Mouse (Mus musculus): ENCODE results near the gene Khsrp. TPM values are rescaled to one million over a fixed set of nuclear protein-coding genes. Genes with fewer than 3 reads are reported as not detected.

Gene Khsrp
- polyA plus RNA-seq, 1 experiment from 2014 or later: 46.0 TPM

GRCm38 (mm10) chr17:57020960-57021359 lies 10.4 kb downstream of the Khsrp start:
- 89% methylated on average over 5 of the region's 5 CpGs for WGBS
- Histone ChIP-seq H3K4me3 (no peak overlapping the region), H3K36me3 (peaks cover 68% of the 10 kb centered on the region), H3K27ac (no peak overlapping the region), H3K27me3 (no peaks in the 10 kb centered on the region), H3K9ac (no peak overlapping the region), H3K9me3 (no peaks in the 10 kb centered on the region; the same call in 1 of the 2 replicates), H3K4me1 (no peaks in the 10 kb centered on the region), H3K4me2 (replicated peaks) (no peak overlapping the region)
- ATAC-seq (ENCODE audit: low FRiP score, low read depth): no peak

DNA sequence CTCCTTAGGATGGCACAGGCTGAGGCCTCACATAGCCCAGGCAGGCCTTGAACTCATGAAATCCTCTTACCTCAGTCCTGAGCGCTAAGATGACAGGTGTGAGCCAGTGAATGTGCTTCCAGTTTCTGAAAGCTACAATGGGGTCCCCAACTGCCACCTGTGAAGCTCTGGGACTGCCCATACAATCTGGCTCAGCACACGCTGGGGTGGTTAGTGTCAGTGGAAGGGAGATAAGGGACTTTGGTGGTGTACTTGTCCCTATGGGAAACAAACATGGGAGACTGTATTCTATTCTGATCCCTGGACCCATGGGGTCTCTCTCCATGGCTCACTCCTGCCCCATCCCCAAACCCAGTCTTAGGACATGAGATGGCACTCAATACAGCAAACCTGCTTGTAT lies 11.6 kb downstream of the Khsrp start:
- ATAC-seq (ENCODE audit: low FRiP score, low read depth): no peak
- Histone ChIP-seq H3K9me3 (no peaks in the 10 kb centered on the region; the same call in 1 of the 2 replicates), H3K27me3 (no peaks in the 10 kb centered on the region), H3K4me2 (replicated peaks) (no peak overlapping the region), H3K4me3 (no peak overlapping the region), H3K9ac (no peak overlapping the region), H3K4me1 (no peaks in the 10 kb centered on the region), H3K36me3 (peaks cover 55% of the 10 kb centered on the region), H3K27ac (no peak overlapping the region)
- 90% methylated on average over 2 of the region's 2 CpGs for WGBS

DNA sequence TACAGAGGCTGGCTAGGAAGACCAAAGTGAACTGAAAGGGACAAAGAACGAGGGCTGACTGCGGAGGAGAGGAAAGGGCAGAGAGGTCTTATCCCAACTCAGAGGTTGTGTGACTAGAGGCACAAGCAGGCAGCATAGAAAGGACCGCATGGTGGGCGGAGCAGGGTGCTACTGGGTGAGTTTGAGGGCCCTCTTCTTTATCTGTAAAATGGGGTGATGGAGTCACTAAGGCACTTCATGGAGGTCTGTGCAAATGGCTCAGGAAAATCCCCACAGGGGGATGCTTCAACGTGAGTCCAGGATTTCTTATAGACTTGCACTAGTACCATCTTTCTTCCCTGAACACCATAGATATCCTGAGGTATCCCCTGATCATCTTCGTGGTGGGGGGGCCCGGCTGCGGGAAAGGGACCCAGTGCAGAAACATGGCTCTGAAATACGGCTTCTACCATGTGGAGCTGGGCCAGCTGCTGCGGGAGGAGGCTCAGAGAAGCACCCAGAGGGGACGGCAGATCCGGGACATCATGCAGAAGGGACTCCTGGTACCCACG lies 19.0 kb downstream of the Khsrp start:
- ATAC-seq (ENCODE audit: low FRiP score, low read depth): no peak
- Histone ChIP-seq H3K4me1 (peaks cover 19% of the 10 kb centered on the region), H3K4me2 (replicated peaks) (peak overlapping the region; percentile 93), H3K27ac (peak overlapping the region; percentile 94), H3K36me3 (peaks cover 20% of the 10 kb centered on the region), H3K4me3 (peak overlapping the region; percentile 78), H3K9me3 (no peaks in the 10 kb centered on the region), H3K9ac (peak overlapping the region; percentile 81; the same call in 1 of the 2 replicates), H3K27me3 (no peaks in the 10 kb centered on the region)
- WGBS: 71% methylated on average over 13 of the region's 13 CpGs

GRCm38 (mm10) chr17:57011236-57012141 lies 19.8 kb downstream of the Khsrp start, which contains the start of the genes Gtf2f1 and Gm17949:
Gene Gtf2f1, minus strand, starts transcription at chr17:57011288.
Gene Gm17949, plus strand, starts transcription at chr17:57011469.
- Histone ChIP-seq H3K4me1 (peaks cover 19% of the 10 kb centered on the region), H3K36me3 (peaks cover 28% of the 10 kb centered on the region), H3K9ac (peak within 1 kb of the TSS; percentile 81), H3K4me2 (replicated peaks) (peak within 1 kb of the TSS; percentile 93), H3K9me3 (no peaks in the 10 kb centered on the region), H3K4me3 (peak within 1 kb of the TSS; percentile 78), H3K27me3 (no peaks in the 10 kb centered on the region), H3K27ac (peak within 1 kb of the TSS; percentile 94)
- peak; percentile 96 for ATAC-seq (ENCODE audit: low FRiP score, low read depth)
- under 1% methylated on average over 51 of the region's 51 CpGs for WGBS

DNA sequence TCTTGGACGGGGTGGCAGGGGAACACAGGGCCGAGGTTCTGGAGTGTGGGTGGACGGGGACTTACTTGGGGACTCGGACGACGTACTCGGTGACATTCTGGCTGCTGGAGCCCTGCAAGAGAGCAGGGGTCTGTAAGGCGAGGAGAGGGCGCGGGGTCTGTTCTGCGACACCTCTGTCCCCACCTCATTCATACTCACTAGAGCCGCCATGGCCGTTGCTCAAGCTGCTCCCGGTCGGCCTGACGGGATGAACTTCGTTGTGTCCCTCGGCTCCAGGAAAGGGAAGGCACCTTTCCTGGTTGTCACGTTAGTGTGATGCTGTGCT lies 20.4 kb downstream of the Khsrp start:
- H3K4me1 ChIP-seq: peaks cover 19% of the 10 kb centered on the region
- peak; percentile 41 for ATAC-seq (ENCODE audit: low FRiP score, low read depth)
- under 1% methylated on average over 19 of the region's 19 CpGs for WGBS

GRCm38 (mm10) chr17:57007137-57007905 lies 24.0 kb downstream of the Khsrp start:
- H3K27ac ChIP-seq: no peak overlapping the region
- peaks cover 16% of the 10 kb centered on the region for H3K4me1 ChIP-seq
- no peak overlapping the region for H3K9ac ChIP-seq
- no peak overlapping the region for H3K4me3 ChIP-seq
- H3K4me2 ChIP-seq (replicated peaks): no peak overlapping the region
- WGBS: 87% methylated on average over 13 of the region's 13 CpGs
- H3K27me3 ChIP-seq: no peaks in the 10 kb centered on the region
- no peak for ATAC-seq (ENCODE audit: low FRiP score, low read depth)
- H3K9me3 ChIP-seq: no peaks in the 10 kb centered on the region
- peaks cover 70% of the 10 kb centered on the region for H3K36me3 ChIP-seq

More for the DNA sequence above, 20.4 kb downstream of the Khsrp start:
- H3K27me3 ChIP-seq: no peaks in the 10 kb centered on the region
- peak overlapping the region; percentile 79 for H3K9ac ChIP-seq
- peak overlapping the region; percentile 78 for H3K4me3 ChIP-seq
- peaks cover 34% of the 10 kb centered on the region for H3K36me3 ChIP-seq
- H3K27ac ChIP-seq: peak overlapping the region; percentile 52; the same call in 1 of the 2 replicates
- peak overlapping the region; percentile 93 for H3K4me2 ChIP-seq (replicated peaks)
- H3K9me3 ChIP-seq: no peaks in the 10 kb centered on the region

GRCm38 (mm10) chr17:57003994-57004393 lies 27.3 kb downstream of the Khsrp start:
- 92% methylated on average over 7 of the region's 7 CpGs for WGBS
- H3K9ac ChIP-seq: no peak overlapping the region

GRCm38 (mm10) chr17:57001228-57001627 lies 30.1 kb downstream of the Khsrp start:
- Histone ChIP-seq H3K9me3 (no peaks in the 10 kb centered on the region), H3K36me3 (peaks cover 65% of the 10 kb centered on the region)
- no peak for ATAC-seq (ENCODE audit: low FRiP score, low read depth)

More at GRCm38 (mm10) chr17:57003994-57004393, 27.3 kb downstream of the Khsrp start:
- Histone ChIP-seq H3K27ac (no peak overlapping the region), H3K36me3 (peaks cover 81% of the 10 kb centered on the region), H3K4me2 (replicated peaks) (no peak overlapping the region), H3K4me1 (no peaks in the 10 kb centered on the region), H3K9me3 (no peaks in the 10 kb centered on the region), H3K4me3 (no peak overlapping the region), H3K27me3 (no peaks in the 10 kb centered on the region)
- no peak for ATAC-seq (ENCODE audit: low FRiP score, low read depth)

GRCm38 (mm10) chr17:56999968-57000609 lies 31.2 kb downstream of the Khsrp start, which contains the start of gene Pspn:
Gene Pspn, minus strand, starts transcription at chr17:57000018.
- no peaks in the 10 kb centered on the region for H3K9me3 ChIP-seq
- peaks cover 14% of the 10 kb centered on the region for H3K4me1 ChIP-seq
- H3K4me3 ChIP-seq: no peak within 1 kb of the TSS
- H3K36me3 ChIP-seq: peaks cover 65% of the 10 kb centered on the region
- H3K4me2 ChIP-seq (replicated peaks): no peak within 1 kb of the TSS
- H3K27me3 ChIP-seq: no peaks in the 10 kb centered on the region
- no peak for ATAC-seq (ENCODE audit: low FRiP score, low read depth)
- no peak within 1 kb of the TSS for H3K27ac ChIP-seq
- whole genome bisulfite sequencing: 78% methylated on average over 9 of the region's 9 CpGs
- no peak within 1 kb of the TSS for H3K9ac ChIP-seq

More at GRCm38 (mm10) chr17:57001228-57001627, 30.1 kb downstream of the Khsrp start:
- no peak overlapping the region for H3K4me2 ChIP-seq (replicated peaks)
- no peaks in the 10 kb centered on the region for H3K27me3 ChIP-seq
- H3K4me3 ChIP-seq: no peak overlapping the region
- 68% methylated on average over 8 of the region's 8 CpGs for WGBS
- H3K27ac ChIP-seq: no peak overlapping the region
- peaks cover 14% of the 10 kb centered on the region for H3K4me1 ChIP-seq
- H3K9ac ChIP-seq: no peak overlapping the region

- Histone ChIP-seq H3K27me3 (no peaks in the 10 kb centered on the region), H3K4me1 (peaks cover 14% of the 10 kb centered on the region), H3K9ac (no peak overlapping the region), H3K9me3 (no peaks in the 10 kb centered on the region), H3K36me3 (peaks cover 65% of the 10 kb centered on the region), H3K4me3 (no peak overlapping the region), H3K27ac (no peak overlapping the region), H3K4me2 (replicated peaks) (no peak overlapping the region)
- WGBS: 92% methylated on average over 9 of the region's 9 CpGs
- no peak for ATAC-seq (ENCODE audit: low FRiP score, low read depth)
These were observed 31.9 kb downstream of the Khsrp start for GRCm38 (mm10) chr17:56999414-56999813.

GRCm38 (mm10) chr17:56997029-56997667 lies 34.2 kb downstream of the Khsrp start, which contains the start of gene Alkbh7:
Gene Alkbh7, plus strand, starts transcription at chr17:56997339.
- WGBS: under 1% methylated on average over 38 of the region's 38 CpGs
- Histone ChIP-seq H3K4me3 (peak within 1 kb of the TSS; percentile 81), H3K9ac (peak within 1 kb of the TSS; percentile 74), H3K4me1 (peaks cover 14% of the 10 kb centered on the region), H3K36me3 (peaks cover 66% of the 10 kb centered on the region), H3K27me3 (no peaks in the 10 kb centered on the region), H3K27ac (peak within 1 kb of the TSS; percentile 83), H3K4me2 (replicated peaks) (peak within 1 kb of the TSS; percentile 76), H3K9me3 (no peaks in the 10 kb centered on the region)
- ATAC-seq (ENCODE audit: low FRiP score, low read depth): peak; percentile 99
